Mouse (Mus musculus) myocyte (in vitro differentiated cells): ENCODE results near the gene Epb41l1. TPM values are rescaled to one million over a fixed set of nuclear protein-coding genes. Genes with fewer than 3 reads are reported as not detected.

Experiments
- H3K27me3 ChIP-seq: one replicate; pipeline ENCODE4 v1.6.1; 2011; ENCODE audit not compliant: control insufficient read depth, insufficient read depth, insufficient read length
- H3K36me3 ChIP-seq: one replicate; pipeline ENCODE4 v1.6.1; 2011; ENCODE audit not compliant: control insufficient read depth, insufficient read depth
- H3K4me2 ChIP-seq: one replicate; pipeline ENCODE4 v1.6.1; 2011; ENCODE audit warnings: low read depth, control low read depth
- H3K4me3 ChIP-seq: one replicate; pipeline ENCODE4 v1.5.1; 2011; ENCODE audit warnings: mild to moderate bottlenecking, control low read depth, moderate library complexity
- H3K79me2 ChIP-seq: one replicate; pipeline ENCODE4 v1.6.1; 2011; ENCODE audit not compliant: control insufficient read depth, insufficient read depth
- H3ac ChIP-seq: one replicate; pipeline ENCODE4 v1.6.1; 2011; ENCODE audit not compliant: control insufficient read depth, insufficient read length
- CEBPB ChIP-seq: IDR thresholded peaks from 2 replicates; pipeline ENCODE4 v1.6.1; 2011; ENCODE audit warnings: mild to moderate bottlenecking, moderate library complexity; ENCODE audit not compliant: poor library complexity, insufficient read depth, severe bottlenecking
- E2F4 ChIP-seq: IDR thresholded peaks from one replicate; pipeline ENCODE4 v1.6.1; 2011; ENCODE audit warnings: mild to moderate bottlenecking, control low read depth, moderate library complexity; ENCODE audit not compliant: insufficient read depth
- MAX ChIP-seq: IDR thresholded peaks from one replicate; pipeline ENCODE4 v1.6.1; 2011; ENCODE audit warnings: low read depth, mild to moderate bottlenecking, control low read depth
- MYOD1 ChIP-seq, 3 experiments: IDR thresholded peaks; one replicate each; pipeline ENCODE4 v1.6.1; 2011; ENCODE audit warnings: control low read depth in 2 of 3, low read depth in 2 of 3, mild to moderate bottlenecking in 2 of 3, moderate library complexity in 1 of 3; ENCODE audit not compliant: insufficient read length in 2 of 3, control insufficient read depth in 1 of 3
- MYOG ChIP-seq, 3 experiments: IDR thresholded peaks; one replicate each; pipeline ENCODE4 v1.6.1; 2011; ENCODE audit warnings: control low read depth in 2 of 3, low read depth in 2 of 3, mild to moderate bottlenecking in 2 of 3; ENCODE audit not compliant: insufficient read length in 2 of 3, control insufficient read depth in 1 of 3, insufficient read depth in 1 of 3
- POLR2A ChIP-seq: IDR thresholded peaks from one replicate; pipeline ENCODE4 v1.6.1; 2011; ENCODE audit warnings: low read depth, mild to moderate bottlenecking, control low read depth, moderate library complexity; ENCODE audit not compliant: insufficient read length
- POLR2AphosphoS2 ChIP-seq: IDR thresholded peaks from one replicate; pipeline ENCODE4 v1.6.1; 2011; ENCODE audit warnings: low read depth, control low read depth; ENCODE audit not compliant: insufficient read length
- REST ChIP-seq: IDR thresholded peaks from one replicate; pipeline ENCODE4 v1.6.1; 2011; ENCODE audit warnings: mild to moderate bottlenecking, control low read depth, moderate library complexity; ENCODE audit not compliant: insufficient read depth, insufficient read length
- SRF ChIP-seq: IDR thresholded peaks from one replicate; pipeline ENCODE4 v1.6.1; 2011; ENCODE audit warnings: low read depth; ENCODE audit not compliant: control insufficient read depth, insufficient read length
- TCF12 ChIP-seq: IDR thresholded peaks from one replicate; pipeline ENCODE4 v1.6.1; 2011; ENCODE audit warnings: mild to moderate bottlenecking, control low read depth; ENCODE audit not compliant: poor library complexity, insufficient read depth, severe bottlenecking
- TCF3 ChIP-seq: IDR thresholded peaks from one replicate; pipeline ENCODE4 v1.6.1; 2011; ENCODE audit warnings: low read depth, control low read depth; ENCODE audit not compliant: insufficient read length
- USF1 ChIP-seq: IDR thresholded peaks from one replicate; pipeline ENCODE4 v1.6.1; 2011; ENCODE audit warnings: low read depth, mild to moderate bottlenecking, control low read depth, moderate library complexity
- polyA plus RNA-seq: library from polyadenylated mRNA; unstranded; fragments of >200 nt; fragmentation: generic; extraction: Trizol; gene quantifications from one replicate; pipeline ENCODE4 v1.2.1, GENCODE M21; 2012; ENCODE audit warnings: missing spikeins

Gene Epb41l1
- polyA plus RNA-seq, 1 experiment = 16.9 TPM

DNA sequence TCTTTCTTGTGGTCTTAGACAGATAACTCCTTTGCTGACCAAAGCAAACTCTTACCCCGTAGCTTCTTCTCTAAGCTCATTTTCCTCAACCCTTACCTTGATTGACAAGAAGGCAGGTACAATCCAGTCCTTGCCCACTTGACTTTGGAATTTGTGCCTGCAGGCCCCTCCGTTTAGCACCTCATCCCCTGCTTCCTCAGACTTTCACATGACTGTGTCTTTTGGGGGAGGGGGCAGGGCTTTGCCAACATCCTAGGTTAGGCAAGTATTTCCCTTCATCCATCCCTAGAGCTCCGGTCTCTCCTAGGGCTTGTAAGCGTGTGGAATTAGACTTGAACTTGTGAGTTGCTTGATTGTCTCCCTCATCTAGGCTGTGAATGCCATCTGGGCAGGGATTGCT, 3.0 kb downstream of the Epb41l1 start:
- TF ChIP-seq SRF (no peak), CEBPB (no peak), POLR2A (no peak), POLR2AphosphoS2 (no peak), MYOD1 (IDR thresholded peaks at IDR 0.05; ENCODE audit: control insufficient read depth in 1 of 3, insufficient read length in 2 of 3, low read depth in 2 of 3) (no peak), REST (no peak)
- H3K27me3 ChIP-seq = no peaks in the 10 kb centered on the region

DNA sequence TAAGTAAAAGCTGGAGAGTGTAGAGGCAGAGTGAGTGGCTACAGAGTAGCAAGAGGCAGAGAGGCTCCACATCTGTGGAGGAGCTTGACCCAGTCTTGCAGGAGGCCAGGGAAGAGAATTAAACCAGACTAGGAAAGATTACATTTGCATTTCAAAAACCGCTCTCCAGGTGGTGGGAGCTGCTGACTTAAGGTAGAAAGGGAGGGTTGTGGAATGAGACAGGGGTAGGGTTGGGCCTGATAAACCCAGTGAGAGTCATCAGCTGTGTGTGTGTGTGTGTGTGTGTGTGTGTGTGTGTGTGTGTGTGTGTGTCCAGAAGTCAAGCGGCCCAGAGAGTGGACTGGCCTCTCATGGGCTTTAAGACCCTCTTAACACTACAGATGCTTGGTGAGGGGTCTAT, 4.9 kb downstream of the Epb41l1 start:
- TF ChIP-seq MYOG (IDR thresholded peaks at IDR 0.05; ENCODE audit: control insufficient read depth in 1 of 3, insufficient read depth in 1 of 3, insufficient read length in 2 of 3, low read depth in 2 of 3) = no peak
- TF ChIP-seq SRF = no peak
- no peak for TF ChIP-seq TCF3
- no peak for TF ChIP-seq MAX
- TF ChIP-seq TCF12 = no peak
- TF ChIP-seq POLR2A = no peak
- TF ChIP-seq REST = no peak
- no peak for TF ChIP-seq USF1
- no peak for TF ChIP-seq CEBPB
- no peak for TF ChIP-seq E2F4

More for the DNA sequence above, 3.0 kb downstream of the Epb41l1 start:
- H3K4me3 ChIP-seq = no peak overlapping the region
- no peak overlapping the region for H3ac ChIP-seq
- no peaks in the 10 kb centered on the region for H3K36me3 ChIP-seq
- H3K79me2 ChIP-seq = no peaks in the 10 kb centered on the region
- no peak overlapping the region for H3K4me2 ChIP-seq

DNA sequence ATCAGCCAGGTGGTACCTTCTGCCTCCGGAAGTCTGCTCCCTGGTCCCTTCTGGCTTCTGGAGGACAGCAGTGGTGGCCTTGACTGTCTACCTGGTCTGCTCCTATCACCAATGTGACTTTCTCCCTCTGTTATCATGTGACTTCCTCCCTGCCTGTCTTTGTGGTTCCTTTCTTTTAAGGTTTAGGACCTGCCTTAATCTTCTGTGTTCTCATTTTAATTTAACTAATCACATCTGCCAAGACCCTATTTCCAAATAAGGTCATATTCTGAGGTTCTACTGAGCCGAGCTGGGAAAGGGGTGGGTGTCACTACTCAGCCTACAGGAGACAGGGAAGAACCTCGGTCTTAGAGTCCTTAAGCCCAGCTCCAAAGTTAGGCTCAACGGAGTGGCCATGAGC, 5.4 kb downstream of the Epb41l1 start:
- TF ChIP-seq POLR2AphosphoS2 (no peak), SRF (no peak), CEBPB (no peak), E2F4 (no peak), TCF3 (no peak), TCF12 (no peak)
- Histone ChIP-seq H3K79me2 (no peaks in the 10 kb centered on the region), H3ac (no peak overlapping the region), H3K4me3 (no peak overlapping the region), H3K27me3 (no peaks in the 10 kb centered on the region), H3K4me2 (no peak overlapping the region), H3K36me3 (no peaks in the 10 kb centered on the region)

More for the DNA sequence above, 4.9 kb downstream of the Epb41l1 start:
- Histone ChIP-seq H3K4me3 (no peak overlapping the region), H3ac (no peak overlapping the region), H3K79me2 (no peaks in the 10 kb centered on the region), H3K36me3 (no peaks in the 10 kb centered on the region), H3K27me3 (no peaks in the 10 kb centered on the region), H3K4me2 (no peak overlapping the region)

DNA sequence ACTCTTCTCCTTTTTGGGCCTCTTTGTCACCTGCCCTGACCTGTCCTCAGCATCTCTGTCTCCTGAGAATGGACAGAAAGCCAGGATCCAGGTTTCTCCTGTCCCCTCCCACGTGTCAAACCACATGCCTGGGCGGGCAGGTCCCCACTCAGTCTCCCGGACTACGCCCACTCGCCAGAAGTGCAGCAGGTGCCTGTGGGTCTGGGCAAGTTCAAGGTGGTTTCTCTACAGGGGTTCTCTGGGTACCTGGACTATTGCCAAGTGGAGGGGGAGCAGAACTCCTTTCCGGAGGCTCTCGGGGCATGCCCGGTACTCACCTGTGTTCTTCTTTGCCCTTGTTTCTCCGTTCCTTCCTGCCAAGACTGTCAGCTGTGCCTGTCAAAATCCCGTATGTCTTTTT, 9.1 kb downstream of the Epb41l1 start:
- TF ChIP-seq REST = no peak
- TF ChIP-seq USF1 = no peak
- peak in 1 of 3 experiments; percentile 3 for TF ChIP-seq MYOG (IDR thresholded peaks at IDR 0.05; ENCODE audit: control insufficient read depth in 1 of 3, insufficient read depth in 1 of 3, insufficient read length in 2 of 3, low read depth in 2 of 3)
- peak in 1 of 3 experiments; percentile 2 for TF ChIP-seq MYOD1 (IDR thresholded peaks at IDR 0.05; ENCODE audit: control insufficient read depth in 1 of 3, insufficient read length in 2 of 3, low read depth in 2 of 3)
- no peak overlapping the region for H3K4me3 ChIP-seq

DNA sequence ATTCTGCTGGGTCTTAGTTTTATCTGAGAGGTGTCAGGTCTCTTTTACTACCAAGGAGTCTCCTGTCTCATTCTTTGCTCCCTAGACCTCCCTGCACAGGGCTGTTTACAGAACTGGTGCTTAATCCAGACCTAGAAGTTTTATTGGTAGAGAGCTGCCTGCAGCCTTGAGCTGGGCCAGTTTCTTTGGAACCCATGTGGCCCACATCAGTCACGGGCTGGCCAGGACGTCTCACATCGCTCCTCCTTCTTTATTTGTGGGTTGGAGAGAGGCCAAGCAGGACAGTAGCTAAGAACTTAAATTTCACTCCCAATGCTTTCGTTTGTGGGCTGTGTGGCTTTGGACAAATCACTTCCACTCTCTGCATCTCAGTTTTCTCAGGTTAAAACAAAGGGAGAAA, 9.6 kb downstream of the Epb41l1 start:
- Histone ChIP-seq H3K79me2 (no peaks in the 10 kb centered on the region), H3K4me3 (no peak overlapping the region), H3K4me2 (peak overlapping the region; percentile 51), H3K27me3 (no peaks in the 10 kb centered on the region), H3K36me3 (no peaks in the 10 kb centered on the region), H3ac (no peak overlapping the region)
- TF ChIP-seq CEBPB (no peak), TCF3 (no peak), USF1 (peak; percentile 34)

More for the DNA sequence above, 9.1 kb downstream of the Epb41l1 start:
- Histone ChIP-seq H3K27me3 (no peaks in the 10 kb centered on the region), H3K79me2 (no peaks in the 10 kb centered on the region), H3ac (no peak overlapping the region), H3K4me2 (peak overlapping the region; percentile 51), H3K36me3 (no peaks in the 10 kb centered on the region)

DNA sequence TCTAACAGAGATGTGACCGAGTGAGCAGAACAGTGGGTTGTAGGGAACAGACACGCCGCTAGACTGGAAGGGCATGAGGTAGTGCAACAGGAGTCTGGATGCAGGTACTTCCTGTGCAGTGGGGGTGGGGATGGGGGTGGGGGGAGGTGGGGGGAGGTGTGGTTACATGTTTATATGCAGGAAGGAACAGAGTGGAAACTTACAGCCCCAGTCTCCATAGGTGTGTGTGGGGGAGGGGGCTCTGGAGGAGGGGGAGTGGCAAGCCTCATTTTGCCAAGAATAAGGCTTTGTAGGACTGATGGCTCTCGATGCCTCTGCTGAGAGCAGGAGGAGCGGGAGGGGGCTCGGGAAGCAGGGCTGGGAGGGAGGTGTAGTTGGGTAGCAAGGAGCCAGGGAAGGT, 10.7 kb downstream of the Epb41l1 start:
- TF ChIP-seq MYOG (IDR thresholded peaks at IDR 0.05; ENCODE audit: control insufficient read depth in 1 of 3, insufficient read depth in 1 of 3, insufficient read length in 2 of 3, low read depth in 2 of 3) = no peak
- no peak for TF ChIP-seq TCF12
- TF ChIP-seq CEBPB = no peak
- TF ChIP-seq MAX = no peak
- no peak for TF ChIP-seq TCF3
- TF ChIP-seq POLR2AphosphoS2 = no peak
- no peak for TF ChIP-seq E2F4
- TF ChIP-seq USF1 = no peak
- no peak for TF ChIP-seq SRF
- TF ChIP-seq POLR2A = no peak
- no peak for TF ChIP-seq REST
- TF ChIP-seq MYOD1 (IDR thresholded peaks at IDR 0.05; ENCODE audit: control insufficient read depth in 1 of 3, insufficient read length in 2 of 3, low read depth in 2 of 3) = no peak
- H3K4me3 ChIP-seq = no peak overlapping the region
- H3K27me3 ChIP-seq = no peaks in the 10 kb centered on the region
- no peaks in the 10 kb centered on the region for H3K36me3 ChIP-seq
- H3K4me2 ChIP-seq = no peak overlapping the region
- no peak overlapping the region for H3ac ChIP-seq
- no peaks in the 10 kb centered on the region for H3K79me2 ChIP-seq
